Mouse (Mus musculus) ES-Bruce4 (cell line): ENCODE data around the gene Med7.

ENCODE experiments used
- CTCF ChIP-seq: IDR thresholded peaks from one replicate; pipeline ENCODE4 v1.8.1; 2011; ENCODE audit warnings: low read depth, low read length
- EP300 ChIP-seq: IDR thresholded peaks from 2 replicates; pipeline ENCODE4 v1.6.1; 2011; ENCODE audit warnings: low read depth, low read length; ENCODE audit not compliant: insufficient read depth

DNA sequence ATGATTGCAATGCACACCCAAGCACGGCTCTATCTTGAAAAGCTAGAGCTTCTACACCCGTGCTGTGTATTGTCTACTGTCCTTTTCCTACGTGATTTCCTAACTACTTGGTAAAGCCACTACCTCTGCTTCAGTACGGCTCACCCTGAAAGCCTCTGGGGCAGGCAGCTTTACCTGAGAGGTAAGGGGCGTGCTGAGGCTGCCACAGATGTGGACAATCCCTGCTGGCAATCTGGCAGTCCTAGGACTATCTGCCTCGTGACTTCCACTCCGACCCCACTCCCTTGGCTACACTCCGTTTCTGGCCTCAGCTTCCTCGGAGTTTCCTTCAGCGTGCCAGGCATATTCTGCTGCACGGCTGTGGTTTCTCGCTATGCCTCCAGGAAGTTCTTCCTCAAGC lies 35.2 kb upstream of the Med7 start:
- TF ChIP-seq EP300 (no peak), CTCF (no peak)
